Comparison of ENCODE assay signal across 14 mouse cellular contexts in the genomic region with DNA sequence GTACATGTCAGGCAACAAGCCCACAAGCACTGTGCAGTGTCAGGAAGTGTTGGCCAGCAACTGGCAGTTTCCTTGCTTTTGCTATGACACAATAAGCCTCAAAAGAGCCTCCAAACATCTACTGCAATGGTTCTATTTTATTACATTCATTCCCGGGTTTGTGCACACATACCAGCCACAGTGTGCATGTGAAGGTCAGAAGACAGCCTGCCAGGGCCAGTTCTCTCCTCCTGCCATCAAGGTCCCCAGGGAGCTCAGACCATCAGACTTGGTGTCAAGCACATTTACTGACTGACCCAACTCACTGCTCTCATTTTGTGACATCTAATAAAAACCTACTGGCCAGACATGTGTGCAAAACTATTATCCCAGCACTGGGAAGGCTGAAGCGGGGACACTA.
"Had no signal": no experiment of that assay in that cellular context is flagged by ENCODE, and none has a peak within 500 bp of the region (broad histone marks: within the 10 kb centered on the region; RNA-seq: fewer than 3 reads in every experiment).

No protein-coding gene starts in this region.

- ATAC-seq: lung, postnatal 0 days; midbrain, embryonic 13.5 days; midbrain, embryonic 15.5 days had no signal

- DNase-seq: lung, adult 2 months; lung, postnatal 14 days; lung, postnatal 36 days; retina, postnatal 1 day; right cerebral cortex, adult 18-20 months; right cerebral cortex, postnatal 25 days; right cerebral cortex, postnatal 4 days; spleen, adult 18-20 months; thymus, adult 18-20 months; thymus, postnatal 14 days; thymus, postnatal 36 days had no signal
